ENCODE assay signal across 9 mouse cellular contexts in genomic region chr7:137314710-137315543, GRCm38 (mm10). TPM values are rescaled to one million over a fixed set of nuclear protein-coding genes. Genes with fewer than 3 reads are reported as not detected.
A peak's percentile ranks its signal among the peaks of the same experiment; 100 is the strongest.
DNase-seq lines count a peak whose midpoint lies in the region; ATAC-seq and TF ChIP-seq lines count a peak whose summit lies in the region.
"Had no signal": no experiment of that assay in that cellular context is flagged by ENCODE, and none has a peak within 500 bp of the region (broad histone marks: within the 10 kb centered on the region; RNA-seq: fewer than 3 reads in every experiment).

No protein-coding gene starts in this region.

- no peak overlapping the region for H3K9ac ChIP-seq in forebrain, postnatal 0 days
- H3K9ac ChIP-seq in liver, embryonic 12.5 days = no peak overlapping the region
- no peak overlapping the region for H3K9ac ChIP-seq in stomach, postnatal 0 days (ENCODE audit: low read length)

- peak; percentile 38 for DNase-seq in right cerebral cortex, postnatal 25 days
- DNase-seq in right cerebral cortex, postnatal 10 days (ENCODE audit: low spot score in 2 of 2) = no peak
- no peak for DNase-seq in forebrain, postnatal 0 days
- DNase-seq in stomach, postnatal 0 days (ENCODE audit: low spot score) = no peak
- DNase-seq in ovary, postnatal 14 days (ENCODE audit: low spot score) = no peak
- no peak for DNase-seq in left cerebral cortex, adult 2 months (ENCODE audit: extremely low spot score in 1 of 2, low spot score in 2 of 2)
- DNase-seq in layer of hippocampus, adult 8-10 months (ENCODE audit: low spot score in 2 of 2) = no peak

- peak overlapping the region; percentile 64 for H3K4me2 ChIP-seq in forebrain, postnatal 0 days (ENCODE audit: low read depth)
- peak overlapping the region; percentile 78 for H3K4me2 ChIP-seq in liver, embryonic 12.5 days
- peak overlapping the region; percentile 84 for H3K4me2 ChIP-seq in stomach, postnatal 0 days (replicated peaks; ENCODE audit: low read depth)

- TF ChIP-seq EP300 in stomach, postnatal 0 days (optimal IDR thresholded peaks at IDR 0.05) = no peak

- peaks cover 89% of the 10 kb centered on the region for H3K27me3 ChIP-seq in forebrain, postnatal 0 days (ENCODE audit: insufficient read depth, low read length)
- peaks cover 100% of the 10 kb centered on the region for H3K27me3 ChIP-seq in liver, embryonic 12.5 days (replicated peaks)
- peaks cover 35% of the 10 kb centered on the region for H3K27me3 ChIP-seq in stomach, postnatal 0 days (ENCODE audit: control insufficient read depth, insufficient read depth, low read length)

- 1% methylated on average over 48 of the region's 48 CpGs for WGBS in forebrain, postnatal 0 days
- WGBS in liver, embryonic 12.5 days (ENCODE audit: insufficient replicate concordance) = 2% methylated on average over 48 of the region's 48 CpGs
- 2% methylated on average over 47 of the region's 48 CpGs for WGBS in stomach, postnatal 0 days

- no peaks in the 10 kb centered on the region for H3K36me3 ChIP-seq in forebrain, postnatal 0 days (ENCODE audit: insufficient read depth)
- no peaks in the 10 kb centered on the region for H3K36me3 ChIP-seq in liver, embryonic 12.5 days
- H3K36me3 ChIP-seq in stomach, postnatal 0 days (ENCODE audit: control insufficient read depth, insufficient read depth, low read length) = no peaks in the 10 kb centered on the region

- no peaks in the 10 kb centered on the region for H3K9me3 ChIP-seq in forebrain, postnatal 0 days (ENCODE audit: low read length)
- no peaks in the 10 kb centered on the region for H3K9me3 ChIP-seq in liver, embryonic 12.5 days (replicated peaks)
- no peaks in the 10 kb centered on the region for H3K9me3 ChIP-seq in stomach, postnatal 0 days (ENCODE audit: control insufficient read depth, low read length)

- TF ChIP-seq CTCF in forebrain, postnatal 0 days (IDR thresholded peaks at IDR 0.05; ENCODE audit: low read depth) = no peak
- TF ChIP-seq CTCF in stomach, postnatal 0 days (IDR thresholded peaks at IDR 0.05; ENCODE audit: low read depth) = no peak
- TF ChIP-seq CTCF in left cerebral cortex, adult 2 months (IDR thresholded peaks at IDR 0.05) = no peak

- peak overlapping the region; percentile 37 for H3K4me3 ChIP-seq in forebrain, postnatal 0 days (ENCODE audit: low read depth, low read length)
- H3K4me3 ChIP-seq in liver, embryonic 12.5 days = peak overlapping the region; percentile 56
- peak overlapping the region; percentile 59 for H3K4me3 ChIP-seq in stomach, postnatal 0 days (ENCODE audit: low read depth, low read length)
- no peak overlapping the region for H3K4me3 ChIP-seq in left cerebral cortex, adult 2 months

- intact Hi-C loops in left cerebral cortex, adult 2 months (cut with DNase I) = loop anchor here (5.0 kb wide), 1 partner anchor 1253 kb away; no protein-coding TSS in a partner anchor

- H3K27ac ChIP-seq in forebrain, postnatal 0 days (ENCODE audit: low read depth, low read length) = no peak overlapping the region
- no peak overlapping the region for H3K27ac ChIP-seq in liver, embryonic 12.5 days
- H3K27ac ChIP-seq in stomach, postnatal 0 days (replicated peaks) = no peak overlapping the region
- no peak overlapping the region for H3K27ac ChIP-seq in left cerebral cortex, adult 2 months

- 0 out of 2 replicates have a peak, but pooled peaks have one; percentile 6 for ATAC-seq in forebrain, postnatal 0 days
- ATAC-seq in liver, embryonic 12.5 days = no peak
- ATAC-seq in stomach, postnatal 0 days (ENCODE audit: low FRiP score, low TSS enrichment) = 0 out of 2 replicates have a peak, but pooled peaks have one; percentile 6

- no peaks in the 10 kb centered on the region; the same call in 1 of the 2 replicates for H3K4me1 ChIP-seq in forebrain, postnatal 0 days (ENCODE audit: insufficient read depth)
- peaks cover 18% of the 10 kb centered on the region for H3K4me1 ChIP-seq in liver, embryonic 12.5 days
- H3K4me1 ChIP-seq in stomach, postnatal 0 days (replicated peaks; ENCODE audit: control insufficient read depth, insufficient read depth) = no peaks in the 10 kb centered on the region; the same call in 1 of the 2 replicates

RNA-seq across cellular contexts. Expression of gene Ebf3, which starts 0.7 kb away (rescaled TPM):
- 5.8 and 14.0 TPM in 2 replicates for total RNA-seq in forebrain, postnatal 0 days (2014; rRNA removed)
- polyA plus RNA-seq in forebrain, postnatal 0 days (2015; fragmentation: Nextera tagmentation; extraction: Ambion mirVana) = 0.39 and 0.67 TPM in 2 replicates
- polyA plus RNA-seq in liver, embryonic 12.5 days (2016; fragmentation: Nextera tagmentation; extraction: Ambion mirVana) = 0.07 and 0.10 TPM in 2 replicates
- 0.58 and 0.65 TPM in 2 replicates for polyA plus RNA-seq in stomach, postnatal 0 days (2015; fragmentation: Nextera tagmentation; extraction: Ambion mirVana)
- total RNA-seq in left cerebral cortex, adult 2 months (2021) = under 1 TPM; 0.20 to 0.35 TPM
- total RNA-seq in layer of hippocampus, adult 8-10 months (2022) = 1 to 10 TPM in 3 of 4 experiments, under 1 TPM in 1; 0.59 to 1.9 (median 1.3) TPM
- total RNA-seq: megakaryocyte-erythroid progenitor cell, adult 5-6 weeks had no signal
